Mouse (Mus musculus) urinary bladder, postnatal 14 days (tissue): ENCODE data around the gene Hist1h4f.
"Not testable (repeated sequence)": the region's sequence is repeated elsewhere in the genome, so short reads cannot be mapped to it uniquely, and the experiment has no call there.

Experiments
- DNase-seq: peaks from one replicate; pipeline ENCODE4 v3.0.0; 2021; ENCODE audit warnings: low spot score

Gene Hist1h4f

DNA sequence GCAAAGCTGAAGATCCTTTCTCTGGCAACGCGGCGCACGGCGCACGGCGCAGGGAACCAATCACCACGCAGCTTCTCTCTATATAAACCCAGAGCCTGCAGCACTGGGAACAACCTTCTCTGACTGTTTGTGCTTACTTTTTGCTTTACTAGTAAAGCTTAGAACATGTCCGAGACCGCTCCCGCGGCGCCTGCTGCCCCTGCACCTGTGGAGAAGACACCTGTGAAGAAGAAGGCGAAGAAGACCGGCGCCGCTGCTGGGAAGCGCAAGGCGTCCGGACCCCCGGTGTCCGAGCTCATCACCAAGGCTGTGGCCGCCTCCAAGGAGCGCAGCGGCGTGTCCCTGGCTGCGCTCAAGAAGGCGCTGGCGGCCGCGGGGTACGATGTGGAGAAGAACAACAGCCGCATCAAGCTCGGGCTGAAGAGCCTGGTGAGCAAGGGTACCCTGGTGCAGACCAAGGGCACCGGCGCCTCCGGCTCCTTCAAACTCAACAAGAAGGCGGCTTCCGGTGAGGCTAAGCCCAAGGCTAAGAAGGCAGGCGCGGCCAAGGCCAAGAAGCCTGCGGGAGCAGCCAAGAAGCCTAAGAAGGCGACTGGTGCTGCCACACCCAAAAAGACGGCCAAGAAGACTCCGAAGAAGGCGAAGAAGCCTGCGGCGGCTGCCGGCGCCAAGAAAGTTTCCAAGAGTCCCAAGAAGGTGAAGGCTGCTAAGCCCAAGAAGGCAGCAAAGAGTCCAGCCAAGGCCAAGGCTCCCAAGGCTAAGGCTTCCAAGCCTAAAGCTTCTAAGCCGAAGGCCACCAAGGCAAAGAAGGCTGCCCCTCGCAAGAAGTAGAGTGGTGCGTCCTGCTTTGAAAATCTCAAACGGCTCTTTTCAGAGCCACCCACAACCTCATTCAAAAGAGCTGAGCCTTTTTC lies 3.7 kb upstream of the Hist1h4f start:
- peak; percentile 80 for DNase-seq

DNA sequence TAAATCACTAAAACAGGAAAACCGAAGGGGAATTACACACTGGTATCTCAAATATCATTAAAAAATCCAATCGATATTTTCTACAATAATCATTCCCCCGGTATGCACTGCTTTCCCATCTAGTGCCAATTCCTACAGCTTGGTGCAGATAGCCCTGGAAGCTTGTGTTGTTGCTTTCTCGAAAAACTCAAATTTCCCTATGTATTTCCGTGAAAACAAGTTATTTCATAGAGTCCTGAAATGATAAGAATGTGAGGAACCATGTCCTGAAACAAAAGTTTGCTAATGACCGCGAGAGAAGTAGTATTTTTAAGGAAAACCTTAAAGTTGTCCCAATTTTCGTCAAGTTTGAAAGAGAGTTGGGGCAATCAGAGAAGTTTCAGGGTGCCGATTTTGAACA lies 2.9 kb upstream of the Hist1h4f start:
- DNase-seq, result no peak

DNA sequence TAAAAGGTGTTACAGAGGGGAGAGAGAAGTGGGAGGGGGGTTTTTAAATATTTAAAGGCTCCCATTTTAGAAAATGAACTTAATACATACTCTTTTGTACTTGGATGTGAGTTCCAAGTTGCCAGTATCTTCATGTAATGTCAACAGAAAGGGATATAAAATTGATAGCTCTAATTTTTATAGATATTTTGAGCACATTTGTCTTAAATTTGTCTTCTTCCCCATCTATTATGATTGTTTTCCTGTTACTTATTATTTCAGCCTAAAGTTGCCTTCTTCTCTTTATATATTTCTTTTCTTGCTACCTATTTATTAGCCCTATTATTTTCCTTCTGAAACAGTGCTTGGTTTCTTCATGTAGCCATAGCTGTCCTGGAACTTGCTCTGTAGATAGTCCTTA lies 1.5 kb upstream of the Hist1h4f start, which contains the start of gene Hist1h1d:
TSS of gene Hist1h1d (plus strand) at position 301 of the 400 bp plus-strand sequence.
- DNase-seq, result no peak

DNA sequence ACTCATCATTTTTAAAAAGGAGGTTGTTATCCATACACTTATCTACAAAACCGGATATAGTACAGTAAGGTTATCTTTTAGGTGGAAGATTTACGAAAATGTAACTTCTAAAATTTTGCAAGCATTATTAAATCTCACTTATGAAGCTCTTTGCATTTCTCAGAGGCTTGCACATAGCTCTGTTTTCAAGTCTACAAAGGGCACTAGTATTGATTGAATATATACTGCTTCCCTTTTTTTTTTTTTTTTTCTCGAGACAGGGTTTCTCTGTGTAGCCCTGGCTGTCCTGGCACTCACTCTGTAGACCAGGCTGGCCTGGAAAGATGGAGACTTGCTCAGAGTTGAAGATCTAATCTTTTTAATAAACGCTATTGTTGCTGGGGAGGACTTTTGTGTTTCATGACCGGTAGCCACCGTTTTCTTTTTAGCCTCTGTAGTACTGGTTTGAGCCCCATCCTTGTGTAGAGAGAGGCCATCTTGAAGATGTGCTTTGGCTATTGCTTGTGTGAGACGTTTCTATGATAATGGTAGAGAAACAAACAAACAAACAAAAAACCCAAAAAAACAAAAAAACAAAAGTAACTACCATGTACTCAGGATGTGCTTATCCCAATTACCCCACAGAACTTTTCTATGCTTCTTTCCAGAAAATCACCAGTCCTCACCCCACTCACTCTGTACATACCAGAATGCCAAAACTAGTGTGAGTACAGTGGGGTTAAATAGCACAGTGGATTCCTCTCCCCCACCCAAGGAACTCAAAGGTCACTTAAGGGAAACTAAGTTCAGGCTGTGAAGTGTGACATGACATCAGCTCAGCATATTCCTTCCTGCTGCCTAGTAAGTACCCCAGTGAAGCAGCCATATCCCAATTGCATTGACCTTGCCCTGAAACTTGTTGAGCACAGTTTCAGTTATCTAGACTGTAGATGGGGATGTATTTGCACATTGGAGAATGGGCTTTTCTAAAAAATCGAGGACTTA lies 775 bp upstream of the Hist1h4f start:
- no peak for DNase-seq

DNA sequence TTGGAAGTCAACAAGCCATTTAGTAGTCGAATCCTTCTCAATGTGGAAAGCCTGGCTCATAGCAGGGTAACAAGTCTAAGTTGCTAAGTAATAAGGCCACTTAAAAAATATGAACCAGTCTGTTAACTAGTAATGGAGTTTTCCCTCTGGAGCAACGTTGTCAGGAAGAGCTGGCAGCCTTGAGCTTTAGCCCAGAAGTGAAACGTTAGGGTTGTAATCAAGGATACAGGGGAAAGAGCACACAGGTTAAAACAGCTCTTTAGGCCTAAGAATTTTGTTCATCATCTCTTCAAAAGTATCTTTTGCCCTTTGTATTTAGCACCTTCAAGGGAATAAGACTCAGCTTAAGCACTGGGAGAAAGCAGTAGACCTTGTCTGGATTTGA lies 695 bp downstream of the Hist1h4f start:
- no peak for DNase-seq

DNA sequence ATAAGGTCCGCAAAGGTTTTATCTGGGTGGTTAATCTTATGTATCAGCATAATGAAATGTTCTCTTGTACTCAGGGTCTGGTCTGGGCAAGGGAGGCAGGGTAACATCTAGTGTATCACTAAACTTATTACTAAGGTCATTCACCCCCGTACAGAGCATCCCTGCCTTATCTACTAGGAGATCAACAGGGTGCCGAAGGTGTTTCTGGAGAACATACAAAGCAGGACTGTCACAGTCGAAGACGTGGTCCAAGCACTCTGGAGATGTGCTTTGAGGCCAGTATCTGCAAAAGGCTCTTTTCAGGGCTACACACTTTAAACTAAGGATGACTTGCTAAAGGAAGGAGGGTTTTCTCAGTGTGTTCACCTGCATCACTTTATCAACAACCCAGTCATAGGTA lies 4.8 kb downstream of the Hist1h4f start:
- DNase-seq, result no peak

DNA sequence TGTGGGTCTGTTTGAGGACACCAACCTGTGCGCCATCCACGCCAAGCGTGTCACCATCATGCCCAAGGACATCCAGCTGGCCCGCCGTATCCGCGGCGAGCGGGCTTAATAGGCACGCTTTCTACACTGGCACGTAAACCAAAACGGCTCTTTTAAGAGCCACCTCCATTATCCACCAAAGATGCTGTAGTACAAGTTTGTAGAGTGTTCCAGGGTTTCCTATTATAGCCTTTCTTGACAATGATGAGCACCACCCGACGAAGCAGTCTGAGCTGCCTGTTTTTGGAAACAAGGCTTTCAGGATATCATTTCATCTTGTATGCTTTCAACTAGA lies 6.7 kb downstream of the Hist1h4f start:
- not testable (repeated sequence) for DNase-seq

DNA sequence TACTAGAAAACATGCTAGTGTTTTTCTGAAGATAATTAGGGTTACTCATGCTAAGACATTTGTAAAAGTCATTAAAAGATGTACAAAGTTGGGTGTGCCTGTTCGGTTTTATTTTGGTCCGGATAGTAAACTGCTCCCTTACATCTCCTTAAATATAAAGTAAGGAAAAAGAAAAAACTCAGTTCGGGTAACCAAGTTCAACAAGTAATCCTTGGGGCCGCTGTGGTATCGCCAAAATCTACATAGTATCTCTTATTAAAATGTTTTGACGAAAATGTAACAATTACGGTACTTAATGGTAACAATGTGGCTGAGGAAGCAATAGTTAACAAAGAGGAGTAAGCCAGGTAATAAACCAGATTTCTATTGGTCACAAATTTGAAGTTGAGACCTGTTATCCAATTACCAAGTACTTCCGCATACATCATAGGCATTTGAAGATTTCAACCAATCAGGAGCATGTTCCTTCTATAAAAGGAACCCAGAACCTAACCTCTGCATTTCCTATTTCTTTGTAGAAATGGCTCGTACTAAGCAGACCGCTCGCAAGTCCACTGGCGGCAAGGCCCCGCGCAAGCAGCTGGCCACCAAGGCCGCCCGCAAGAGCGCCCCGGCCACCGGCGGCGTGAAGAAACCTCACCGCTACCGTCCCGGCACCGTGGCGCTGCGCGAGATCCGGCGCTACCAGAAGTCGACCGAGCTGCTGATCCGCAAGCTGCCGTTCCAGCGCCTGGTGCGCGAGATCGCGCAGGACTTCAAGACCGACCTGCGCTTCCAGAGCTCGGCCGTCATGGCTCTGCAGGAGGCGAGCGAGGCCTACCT lies 7.3 kb downstream of the Hist1h4f start, which contains the start of gene Hist1h3f:
TSS of gene Hist1h3f (plus strand) at position 88 of the 822 bp plus-strand sequence.
- peak; percentile 62 for DNase-seq

DNA sequence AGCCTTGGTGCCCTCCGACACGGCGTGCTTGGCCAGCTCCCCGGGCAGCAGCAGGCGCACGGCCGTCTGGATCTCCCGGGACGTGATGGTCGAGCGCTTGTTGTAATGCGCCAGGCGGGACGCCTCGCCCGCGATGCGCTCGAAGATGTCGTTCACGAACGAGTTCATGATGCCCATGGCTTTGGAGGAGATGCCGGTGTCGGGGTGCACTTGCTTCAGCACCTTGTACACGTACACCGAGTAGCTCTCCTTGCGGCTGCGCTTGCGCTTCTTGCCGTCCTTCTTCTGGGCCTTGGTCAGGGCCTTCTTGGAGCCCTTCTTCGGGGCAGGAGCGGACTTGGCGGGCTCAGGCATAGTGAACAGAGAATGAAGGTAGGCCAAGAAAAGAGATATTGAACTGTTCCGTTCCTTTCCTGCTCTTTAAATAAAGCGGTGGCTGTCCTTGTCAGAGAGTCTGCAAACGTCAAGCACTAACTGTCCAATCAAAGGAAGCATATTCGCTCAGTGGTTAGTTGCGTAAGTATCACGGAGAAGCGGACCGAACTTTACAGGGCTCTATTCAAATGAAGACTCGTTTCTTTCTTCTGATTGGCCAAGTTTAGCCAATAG lies 8.3 kb downstream of the Hist1h4f start, which contains the start of gene Hist1h2bh:
TSS of gene Hist1h2bh (minus strand) at position 394 of the 609 bp plus-strand sequence.
- peak; percentile 59 for DNase-seq

DNA sequence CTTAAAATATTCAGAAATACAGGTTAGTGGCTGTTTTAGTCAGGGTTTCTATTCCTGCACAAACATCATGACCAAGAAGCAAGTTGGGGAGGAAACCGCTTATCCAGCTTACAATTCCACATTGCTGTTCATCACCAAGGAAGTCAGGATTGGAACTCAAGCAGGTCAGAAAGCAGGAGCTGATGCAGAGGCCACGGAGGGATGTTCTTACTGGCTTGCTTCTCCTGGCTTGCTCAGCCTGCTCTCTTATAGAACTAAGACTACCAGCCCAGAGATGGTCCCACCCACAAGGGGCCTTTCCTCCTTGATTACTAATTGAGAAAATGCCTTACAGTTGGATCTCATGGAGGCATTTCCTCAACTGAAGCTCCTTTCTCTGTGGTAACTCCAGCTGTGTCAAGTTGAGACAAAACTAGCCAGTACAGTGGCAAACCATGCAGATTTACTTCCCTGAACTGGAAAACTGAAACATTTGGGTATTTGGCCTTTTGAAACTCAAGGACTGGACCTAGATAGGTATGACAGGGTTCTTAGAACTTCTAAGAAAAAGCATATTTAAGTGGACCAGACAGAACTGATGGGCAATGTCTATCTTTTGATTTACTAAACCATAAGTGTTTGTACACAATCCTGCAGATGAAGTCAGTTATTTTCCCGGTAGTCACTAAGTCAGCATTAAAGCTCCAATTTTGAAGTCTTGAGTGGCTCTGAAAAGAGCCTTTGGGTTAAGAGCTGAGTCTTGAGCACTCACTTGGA lies 9.0 kb downstream of the Hist1h4f start:
- not testable (repeated sequence) for DNase-seq

DNA sequence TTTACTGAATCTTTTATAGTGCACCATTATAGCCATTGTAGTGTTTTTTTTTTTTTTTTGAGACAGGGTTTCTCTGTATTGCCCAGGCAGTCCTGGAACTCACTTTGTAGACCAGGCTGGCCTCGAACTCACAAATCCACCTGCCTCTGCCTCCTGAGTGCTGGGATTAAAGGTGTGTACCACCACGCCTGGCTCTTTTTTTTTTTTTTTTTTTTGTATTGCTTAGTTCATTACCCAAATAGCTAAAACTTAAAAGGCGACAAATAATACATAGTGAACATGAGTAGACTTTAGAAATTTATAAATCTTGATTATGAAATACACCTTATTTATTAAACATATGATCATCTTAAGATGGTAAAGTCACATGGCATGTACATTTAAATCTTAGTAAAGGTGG lies 10.0 kb downstream of the Hist1h4f start:
- no peak for DNase-seq

DNA sequence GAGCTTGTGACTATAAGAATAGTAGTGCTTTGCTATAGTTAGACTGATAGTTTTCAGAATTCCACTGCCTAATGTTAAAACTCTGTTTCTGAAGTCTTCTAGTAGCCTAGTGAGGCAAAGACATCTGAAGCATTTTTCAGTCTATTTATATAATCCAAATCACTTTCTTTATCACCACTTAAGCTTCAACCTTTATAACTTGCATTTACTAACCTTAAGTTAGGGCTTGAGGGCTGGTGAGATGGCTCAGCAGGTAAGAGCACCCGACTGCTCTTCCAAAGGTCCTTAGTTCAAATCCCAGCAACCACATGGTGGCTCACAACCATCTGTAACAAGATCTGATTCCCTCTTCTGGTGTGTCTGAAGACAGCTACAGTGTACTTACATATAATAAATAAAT lies 11.6 kb downstream of the Hist1h4f start:
- not testable (repeated sequence) for DNase-seq

DNA sequence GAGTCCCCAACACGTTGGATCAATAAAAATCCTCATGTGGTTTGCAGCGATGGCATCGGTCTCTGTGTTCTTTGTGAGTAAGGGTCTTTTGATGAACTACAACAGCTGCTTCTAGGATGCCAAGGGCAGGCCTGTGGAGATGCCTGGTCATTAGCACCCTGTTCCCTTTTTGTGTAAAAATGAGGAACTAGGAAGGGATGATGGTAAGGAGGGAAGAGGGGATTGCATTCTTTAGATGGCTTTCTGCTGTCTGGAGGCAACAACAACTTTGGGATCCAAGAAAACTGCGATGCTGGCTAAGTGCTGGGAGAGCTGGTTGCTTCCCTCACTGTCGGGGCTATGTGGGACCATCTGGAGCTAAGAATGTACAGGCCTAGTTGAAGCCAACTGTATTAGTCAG lies 13.2 kb downstream of the Hist1h4f start:
- DNase-seq, result no peak

DNA sequence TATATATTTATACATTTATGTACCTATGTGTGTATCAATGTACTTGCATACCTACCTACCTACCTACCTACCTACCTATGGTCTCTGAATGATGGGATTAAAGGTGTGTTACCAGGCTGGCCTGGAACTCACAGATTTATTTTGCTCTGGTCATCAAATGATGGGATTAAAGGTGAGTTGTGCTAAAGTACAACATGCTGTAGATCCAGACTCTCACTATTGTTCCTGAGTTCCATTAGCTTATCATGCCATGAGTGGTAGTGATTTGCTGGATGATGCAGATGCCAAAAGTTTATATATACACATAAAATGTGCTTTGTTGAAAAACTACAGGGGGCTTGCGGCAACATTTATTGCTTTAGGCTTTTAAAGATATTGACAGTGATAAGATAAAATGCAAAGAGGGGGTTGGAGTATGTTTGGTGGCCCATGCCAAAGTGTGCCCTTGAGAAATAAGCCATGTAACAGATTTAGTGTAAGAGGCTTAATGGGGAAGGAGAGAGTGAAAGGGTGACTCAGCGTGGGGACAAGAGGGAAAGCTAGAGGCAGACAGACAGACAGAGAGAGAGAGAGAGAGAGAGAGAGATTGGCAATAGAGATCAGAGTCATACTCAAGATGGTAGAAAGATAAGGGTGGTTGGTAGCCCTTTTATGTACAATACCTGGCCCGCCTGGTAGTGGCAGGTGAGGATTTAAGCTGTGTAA lies 14.3 kb downstream of the Hist1h4f start:
- no peak for DNase-seq

DNA sequence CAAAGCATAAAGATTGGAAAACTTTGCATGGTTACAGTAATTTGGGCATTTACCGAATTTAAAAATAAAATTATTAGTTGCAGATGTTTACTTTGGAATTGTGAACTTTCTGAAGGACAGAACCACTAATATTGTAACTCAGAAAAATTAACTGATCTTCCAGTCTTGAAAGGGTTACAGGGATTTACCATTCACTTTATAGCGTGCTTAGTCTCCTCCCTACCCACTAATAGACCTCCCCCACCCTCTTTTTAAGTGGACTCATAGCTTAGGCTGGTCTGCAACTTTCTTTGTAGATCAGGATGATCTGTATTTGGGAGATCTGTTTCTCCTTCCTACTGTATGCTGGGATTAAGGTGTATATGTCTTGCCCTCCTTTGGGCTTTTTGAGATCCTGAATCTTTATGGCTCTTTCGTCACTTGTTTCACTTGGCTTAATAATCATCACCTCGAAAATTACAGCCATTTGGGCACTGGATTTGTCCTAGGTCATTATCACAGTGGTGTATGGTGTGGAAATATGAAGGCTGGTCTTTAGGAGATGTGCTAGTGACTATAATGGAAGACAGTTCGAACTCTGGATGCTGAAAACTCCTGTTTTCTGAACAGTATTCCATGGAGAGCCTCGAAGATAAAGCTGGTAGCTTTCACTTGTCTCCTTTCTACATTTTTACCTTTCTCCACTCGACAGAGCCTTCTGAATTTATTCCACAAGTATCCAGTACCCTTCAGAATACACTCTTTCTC lies 15.2 kb downstream of the Hist1h4f start:
- DNase-seq, result no peak

DNA sequence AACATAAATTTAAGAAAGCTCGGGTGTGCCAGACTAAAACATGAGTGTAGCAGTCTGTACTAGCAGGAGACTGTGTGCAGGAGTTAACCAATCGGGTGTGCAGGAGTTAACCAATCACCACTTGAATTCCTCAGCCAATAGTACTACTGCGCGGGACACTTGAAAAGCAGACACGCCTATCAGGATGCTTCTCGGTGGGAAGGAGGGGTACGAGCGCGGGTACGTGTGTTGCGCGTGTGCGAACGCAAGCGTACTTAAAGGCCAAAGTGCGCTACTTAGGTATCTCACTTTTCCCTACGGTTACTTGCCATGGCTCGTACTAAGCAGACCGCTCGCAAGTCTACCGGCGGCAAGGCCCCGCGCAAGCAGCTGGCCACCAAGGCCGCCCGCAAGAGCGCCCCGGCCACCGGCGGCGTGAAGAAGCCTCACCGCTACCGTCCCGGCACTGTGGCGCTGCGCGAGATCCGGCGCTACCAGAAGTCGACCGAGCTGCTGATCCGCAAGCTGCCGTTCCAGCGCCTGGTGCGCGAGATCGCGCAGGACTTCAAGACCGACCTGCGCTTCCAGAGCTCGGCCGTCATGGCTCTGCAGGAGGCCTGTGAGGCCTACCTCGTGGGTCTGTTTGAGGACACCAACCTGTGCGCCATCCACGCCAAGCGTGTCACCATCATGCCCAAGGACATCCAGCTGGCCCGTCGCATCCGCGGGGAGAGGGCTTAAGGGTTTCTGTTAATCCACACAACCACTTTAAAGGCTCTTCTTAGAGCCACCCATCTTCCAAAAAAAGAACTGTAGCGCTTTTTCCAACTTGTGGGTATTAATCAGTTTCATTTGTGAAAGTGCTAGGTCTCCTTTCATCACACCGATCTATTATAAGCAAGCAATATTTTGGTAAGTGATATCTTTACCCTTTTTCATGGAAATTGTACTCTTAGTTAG lies 16.0 kb downstream of the Hist1h4f start, which contains the start of gene Hist1h3g:
TSS of gene Hist1h3g (plus strand) at position 286 of the 939 bp plus-strand sequence.
- DNase-seq, result peak; percentile 87

DNA sequence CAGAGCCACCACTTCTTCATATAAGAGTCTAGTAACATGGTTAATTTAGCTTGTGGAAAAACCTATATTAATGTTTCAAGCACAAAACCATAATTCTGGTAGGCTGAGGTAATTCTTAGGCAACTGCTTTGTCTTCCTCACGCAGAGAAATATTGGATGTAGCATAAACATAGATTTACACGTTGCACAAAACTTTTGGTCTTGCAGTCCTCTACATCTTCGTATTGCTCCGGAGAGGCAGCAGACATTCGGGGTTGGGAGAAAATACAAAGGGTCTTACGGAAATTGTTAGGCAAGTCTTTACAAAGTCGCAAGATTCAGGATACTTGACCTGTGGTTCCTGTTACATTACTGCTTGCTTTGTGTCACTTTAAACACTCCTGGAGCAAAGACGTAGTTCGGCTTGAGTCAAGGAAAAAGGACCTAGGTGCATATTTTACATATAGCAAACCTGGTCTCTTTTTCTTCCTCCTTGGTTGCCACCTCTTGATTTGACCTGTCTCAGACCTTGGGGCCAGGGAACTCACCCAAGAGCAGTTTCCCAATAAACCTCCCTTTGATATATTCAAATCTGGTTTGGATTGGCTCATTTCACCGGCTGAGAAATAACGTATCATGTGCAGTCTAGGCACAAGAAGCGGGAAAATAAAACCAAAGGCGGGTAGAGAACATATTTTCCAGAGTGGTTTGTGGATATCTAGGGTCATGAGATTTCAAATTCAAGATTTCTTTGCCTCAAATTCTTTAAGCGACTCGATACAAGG lies 16.9 kb downstream of the Hist1h4f start:
- no peak for DNase-seq
